Mouse (Mus musculus): ENCODE results near the gene Gm10309. TPM values are rescaled to one million over a fixed set of nuclear protein-coding genes. Genes with fewer than 3 reads are reported as not detected.

The Gm10309 gene
- polyA plus RNA-seq, 1 experiment from 2014 or later: 0.40 TPM

DNA sequence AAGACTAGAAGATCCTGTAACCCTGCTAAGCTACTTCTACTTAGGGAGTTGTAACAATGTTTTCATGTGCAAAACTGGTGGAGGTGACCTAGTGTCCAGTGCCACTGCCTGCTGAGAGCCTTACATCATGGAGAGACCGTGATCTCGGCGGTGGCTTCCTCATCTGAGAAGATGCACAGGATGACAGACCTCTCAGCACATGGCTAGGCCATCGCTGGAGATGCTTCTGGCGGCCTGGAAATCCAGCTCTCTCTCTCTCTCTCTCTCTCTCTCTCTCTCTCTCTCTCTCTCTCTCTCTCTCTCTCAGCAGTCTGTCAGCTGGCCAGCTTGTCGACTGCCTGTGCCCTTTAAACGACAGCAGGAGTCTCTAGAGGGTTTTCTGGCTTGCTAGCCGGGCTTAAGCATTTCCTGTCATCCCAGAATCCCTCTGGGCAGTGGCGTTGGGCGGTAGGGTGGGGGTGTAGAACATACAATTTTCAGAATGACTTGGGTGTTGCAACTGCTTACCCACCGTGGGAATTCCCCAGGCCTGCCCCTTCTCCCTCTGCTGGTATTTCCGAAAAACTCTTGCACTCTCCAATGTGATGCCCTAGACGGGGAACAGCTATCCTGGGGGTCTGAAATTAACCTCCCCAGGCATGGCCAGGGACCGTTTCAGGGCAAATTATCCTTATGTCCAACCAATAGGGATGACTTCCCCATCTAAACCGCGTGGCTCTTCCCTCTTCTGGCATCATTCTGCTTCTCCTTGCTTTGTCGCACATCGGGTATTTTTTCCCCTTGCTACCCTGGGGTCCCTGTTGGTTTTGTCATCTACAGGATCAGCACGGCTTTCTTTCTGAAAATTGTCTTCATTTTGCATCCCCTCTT, 2.5 kb upstream of the Gm10309 start:
- no peaks in the 10 kb centered on the region for H3K27me3 ChIP-seq
- no peak for ATAC-seq (ENCODE audit: low FRiP score)
- no peaks in the 10 kb centered on the region for H3K9me3 ChIP-seq
- no peak overlapping the region for H3K4me2 ChIP-seq
- WGBS: 77% methylated on average over 19 of the region's 19 CpGs
- H3K4me1 ChIP-seq: no peaks in the 10 kb centered on the region; the same call in 1 of the 2 replicates
- no peak overlapping the region for H3K27ac ChIP-seq
- no peaks in the 10 kb centered on the region for H3K36me3 ChIP-seq (replicated peaks)
- no peak overlapping the region for H3K4me3 ChIP-seq (replicated peaks)
- no peak overlapping the region for H3K9ac ChIP-seq

DNA sequence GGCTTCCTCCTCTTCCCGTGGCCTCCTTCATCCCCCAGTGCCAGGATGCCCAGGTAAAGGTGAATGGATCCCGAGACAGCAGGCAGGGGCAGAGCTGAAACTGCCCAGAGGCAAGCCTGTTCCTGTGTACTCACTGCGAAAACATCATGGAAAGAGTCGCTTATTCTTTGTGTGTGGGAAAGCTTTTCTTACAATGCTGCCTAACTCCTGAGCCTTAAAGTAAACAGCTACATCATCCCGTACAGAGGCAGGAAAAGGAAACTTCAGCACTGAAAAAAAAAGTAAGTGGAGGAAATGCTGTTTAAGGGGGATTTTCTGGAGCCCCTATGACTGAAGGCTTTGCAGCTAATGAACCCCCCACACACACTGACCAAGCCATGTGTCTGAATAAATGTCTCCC, 1.8 kb upstream of the Gm10309 start:
- Histone ChIP-seq H3K4me3 (replicated peaks) (no peak overlapping the region), H3K9me3 (no peaks in the 10 kb centered on the region), H3K27ac (0 out of 2 replicates have a peak overlapping the region, but pooled peaks have one; percentile 25), H3K9ac (no peak overlapping the region), H3K27me3 (no peaks in the 10 kb centered on the region), H3K4me1 (no peaks in the 10 kb centered on the region; the same call in 1 of the 2 replicates), H3K4me2 (no peak overlapping the region), H3K36me3 (replicated peaks) (no peaks in the 10 kb centered on the region)
- no peak for ATAC-seq (ENCODE audit: low FRiP score)
- 81% methylated on average over 5 of the region's 5 CpGs for WGBS

GRCm38 (mm10) chr17:86503208-86503897, 1.7 kb downstream of the Gm10309 start:
- ATAC-seq (ENCODE audit: low FRiP score): no peak
- Histone ChIP-seq H3K9ac (no peak overlapping the region), H3K27ac (no peak overlapping the region), H3K9me3 (no peaks in the 10 kb centered on the region), H3K4me1 (no peaks in the 10 kb centered on the region; the same call in 1 of the 2 replicates), H3K4me3 (replicated peaks) (no peak overlapping the region), H3K27me3 (no peaks in the 10 kb centered on the region), H3K4me2 (no peak overlapping the region), H3K36me3 (replicated peaks) (no peaks in the 10 kb centered on the region)
- WGBS: 93% methylated on average over 9 of the region's 9 CpGs

DNA sequence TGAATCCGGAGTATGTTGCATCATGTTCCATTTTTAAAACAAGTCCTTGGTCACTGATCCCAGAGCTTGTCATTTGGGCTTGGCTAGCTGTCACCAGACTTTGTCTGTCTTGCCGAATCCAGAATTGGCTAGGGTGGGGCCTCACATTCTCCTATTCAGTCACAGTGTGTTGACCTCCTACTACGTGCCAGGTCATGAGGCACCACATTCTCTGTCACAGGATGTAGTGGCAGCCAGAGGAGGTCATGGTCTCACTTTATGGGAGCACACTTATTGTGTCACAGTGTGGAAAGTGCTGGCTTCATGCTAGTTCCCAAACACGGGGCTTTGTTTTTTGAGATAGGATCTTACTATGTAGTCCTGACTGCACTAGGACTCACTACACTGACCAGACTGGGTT, 3.6 kb downstream of the Gm10309 start:
- Histone ChIP-seq H3K36me3 (replicated peaks) (no peaks in the 10 kb centered on the region), H3K4me2 (no peak overlapping the region), H3K9me3 (no peaks in the 10 kb centered on the region), H3K27ac (no peak overlapping the region), H3K4me3 (replicated peaks) (no peak overlapping the region), H3K27me3 (no peaks in the 10 kb centered on the region), H3K9ac (no peak overlapping the region), H3K4me1 (no peaks in the 10 kb centered on the region)
- 91% methylated on average over 4 of the region's 4 CpGs for WGBS
- no peak for ATAC-seq (ENCODE audit: low FRiP score)

- H3K27ac ChIP-seq: no peak overlapping the region
- H3K36me3 ChIP-seq (replicated peaks): no peaks in the 10 kb centered on the region
- no peak for ATAC-seq (ENCODE audit: low FRiP score)
- H3K4me2 ChIP-seq: no peak overlapping the region
- no peaks in the 10 kb centered on the region for H3K4me1 ChIP-seq
- H3K4me3 ChIP-seq (replicated peaks): no peak overlapping the region
- H3K27me3 ChIP-seq: no peaks in the 10 kb centered on the region
- H3K9ac ChIP-seq: no peak overlapping the region
- no peaks in the 10 kb centered on the region for H3K9me3 ChIP-seq
- WGBS: 74% methylated on average over 15 of the region's 15 CpGs
Measured at GRCm38 (mm10) chr17:86499359-86500045, 5.5 kb downstream of the Gm10309 start.

GRCm38 (mm10) chr17:86497302-86497701, 7.7 kb downstream of the Gm10309 start:
- no peak overlapping the region for H3K4me3 ChIP-seq (replicated peaks)
- H3K9ac ChIP-seq: no peak overlapping the region
- H3K27me3 ChIP-seq: no peaks in the 10 kb centered on the region
- no peak overlapping the region for H3K27ac ChIP-seq
- no peaks in the 10 kb centered on the region for H3K36me3 ChIP-seq (replicated peaks)
- H3K4me1 ChIP-seq: no peaks in the 10 kb centered on the region
- H3K9me3 ChIP-seq: no peaks in the 10 kb centered on the region
- 84% methylated on average over 4 of the region's 4 CpGs for WGBS
- no peak for ATAC-seq (ENCODE audit: low FRiP score)
- H3K4me2 ChIP-seq: no peak overlapping the region

DNA sequence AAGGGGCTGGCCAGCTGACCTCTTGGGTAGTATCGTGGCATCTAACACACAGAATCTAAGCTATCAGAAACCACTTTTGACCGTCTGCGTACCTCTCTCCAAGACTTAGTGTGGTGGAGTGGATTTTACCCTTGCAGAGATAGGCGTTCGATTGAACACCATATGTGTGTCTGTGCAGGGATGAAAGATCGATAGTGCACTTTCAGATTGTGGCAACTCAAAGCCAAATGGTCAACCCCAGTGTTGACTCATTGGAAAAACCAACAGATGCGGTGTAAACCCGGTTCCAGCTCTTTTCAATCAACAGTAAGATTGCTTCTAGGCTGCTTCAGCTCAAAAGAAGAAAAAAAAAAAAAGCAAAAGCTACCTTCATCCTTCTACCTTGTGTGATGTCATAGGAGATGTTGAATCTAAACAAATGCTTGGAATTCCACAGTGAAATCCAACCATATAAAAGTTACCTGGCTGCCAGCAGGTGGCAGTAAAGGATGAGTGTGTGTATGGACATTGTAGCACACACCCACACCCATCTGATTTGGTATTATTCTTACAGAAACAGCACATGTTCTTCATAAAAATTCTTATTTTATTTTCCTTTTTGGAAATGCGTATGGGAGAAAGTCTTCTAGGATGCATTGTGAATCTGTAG, 8.8 kb downstream of the Gm10309 start:
- Histone ChIP-seq H3K36me3 (replicated peaks) (no peaks in the 10 kb centered on the region), H3K4me1 (no peaks in the 10 kb centered on the region), H3K9me3 (no peaks in the 10 kb centered on the region), H3K27ac (no peak overlapping the region), H3K4me3 (replicated peaks) (no peak overlapping the region), H3K4me2 (no peak overlapping the region), H3K27me3 (no peaks in the 10 kb centered on the region), H3K9ac (no peak overlapping the region)
- WGBS: 90% methylated on average over 9 of the region's 9 CpGs
- ATAC-seq (ENCODE audit: low FRiP score): no peak

- no peak for ATAC-seq (ENCODE audit: low FRiP score)
Measured at GRCm38 (mm10) chr17:86494895-86495294, 10.1 kb downstream of the Gm10309 start.

GRCm38 (mm10) chr17:86494494-86494893, 10.5 kb downstream of the Gm10309 start:
- H3K27ac ChIP-seq: no peak overlapping the region
- H3K9ac ChIP-seq: no peak overlapping the region
- no peak for ATAC-seq (ENCODE audit: low FRiP score)
- H3K4me3 ChIP-seq (replicated peaks): no peak overlapping the region
- H3K4me1 ChIP-seq: no peaks in the 10 kb centered on the region
- no peaks in the 10 kb centered on the region for H3K27me3 ChIP-seq
- H3K4me2 ChIP-seq: no peak overlapping the region
- WGBS: 86% methylated on average over 6 of the region's 6 CpGs
- no peaks in the 10 kb centered on the region for H3K9me3 ChIP-seq
- no peaks in the 10 kb centered on the region for H3K36me3 ChIP-seq (replicated peaks)

More at GRCm38 (mm10) chr17:86494895-86495294, 10.1 kb downstream of the Gm10309 start:
- Histone ChIP-seq H3K4me2 (no peak overlapping the region), H3K27ac (no peak overlapping the region), H3K36me3 (replicated peaks) (no peaks in the 10 kb centered on the region), H3K4me1 (no peaks in the 10 kb centered on the region), H3K4me3 (replicated peaks) (no peak overlapping the region), H3K9me3 (no peaks in the 10 kb centered on the region), H3K9ac (no peak overlapping the region), H3K27me3 (no peaks in the 10 kb centered on the region)
- WGBS: 77% methylated on average over 6 of the region's 6 CpGs

- no peaks in the 10 kb centered on the region for H3K4me1 ChIP-seq
- H3K27ac ChIP-seq: no peak overlapping the region
- no peak for ATAC-seq (ENCODE audit: low FRiP score)
- no peak overlapping the region for H3K4me3 ChIP-seq (replicated peaks)
- H3K27me3 ChIP-seq: no peaks in the 10 kb centered on the region
- H3K4me2 ChIP-seq: no peak overlapping the region
- H3K36me3 ChIP-seq (replicated peaks): no peaks in the 10 kb centered on the region
- H3K9ac ChIP-seq: no peak overlapping the region
- WGBS: 84% methylated on average over 8 of the region's 8 CpGs
- no peaks in the 10 kb centered on the region for H3K9me3 ChIP-seq
Measured at GRCm38 (mm10) chr17:86493891-86494420, 11.1 kb downstream of the Gm10309 start.

DNA sequence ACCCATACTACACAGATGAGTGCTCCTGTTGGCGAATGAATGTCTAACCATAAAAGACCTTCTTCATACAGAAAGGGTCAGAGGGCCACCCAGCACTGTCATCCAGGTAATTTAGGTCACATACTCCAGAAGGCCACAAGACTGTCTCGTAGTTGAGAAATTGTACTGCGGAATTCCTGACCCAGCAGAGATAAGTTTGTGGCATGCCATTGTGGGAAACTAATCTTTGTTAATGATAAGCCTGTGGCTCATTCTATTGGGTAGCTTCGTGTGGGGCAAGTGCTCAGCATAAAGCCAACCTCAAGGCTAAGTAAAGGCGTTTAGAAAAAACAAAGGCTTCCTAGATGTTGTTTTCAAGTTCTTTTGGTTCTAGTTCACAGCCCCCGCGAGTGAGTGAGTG, 12.7 kb downstream of the Gm10309 start:
- Histone ChIP-seq H3K4me1 (no peaks in the 10 kb centered on the region), H3K9me3 (no peaks in the 10 kb centered on the region), H3K27ac (no peak overlapping the region), H3K4me2 (no peak overlapping the region), H3K27me3 (no peaks in the 10 kb centered on the region), H3K9ac (no peak overlapping the region), H3K36me3 (replicated peaks) (no peaks in the 10 kb centered on the region), H3K4me3 (replicated peaks) (no peak overlapping the region)
- WGBS: 89% methylated on average over 7 of the region's 7 CpGs
- no peak for ATAC-seq (ENCODE audit: low FRiP score)

GRCm38 (mm10) chr17:86489827-86490226, 15.2 kb downstream of the Gm10309 start:
- ATAC-seq (ENCODE audit: low FRiP score): no peak

More at GRCm38 (mm10) chr17:86489827-86490226, 15.2 kb downstream of the Gm10309 start:
- Histone ChIP-seq H3K4me2 (no peak overlapping the region), H3K27me3 (no peaks in the 10 kb centered on the region), H3K4me1 (no peaks in the 10 kb centered on the region), H3K9ac (no peak overlapping the region), H3K36me3 (replicated peaks) (no peaks in the 10 kb centered on the region), H3K4me3 (replicated peaks) (no peak overlapping the region), H3K27ac (no peak overlapping the region), H3K9me3 (no peaks in the 10 kb centered on the region)
- WGBS: 91% methylated on average over 10 of the region's 10 CpGs
